Mouse (Mus musculus): ENCODE measurements at regions not wholly inside any gene's neighbourhood (a gene's known extent, or its start where the extent isn't known, plus 50 kb on each side); places are given as distances from the start of the nearest gene placed in this dataset.

- TF ChIP-seq CTCF (IDR thresholded peaks at IDR 0.05; ENCODE audit: extremely low read depth, insufficient read depth, insufficient read length, insufficient replicate concordance) (no peak), POLR2A (IDR thresholded peaks at IDR 0.05; ENCODE audit: low read depth, low read length) (no peak)
Observed at GRCm38 (mm10) chr9:85388775-85389393, 61.7 kb upstream of the Tent5a start.

Data from spleen, adult 2 months (tissue).